In genomic region chr8:95513219-95513618, GRCm38 (mm10) we compare ENCODE assay signal across 33 mouse cellular contexts. TPM values are rescaled to one million over a fixed set of nuclear protein-coding genes. Genes with fewer than 3 reads are reported as not detected.
DNase-seq lines count a peak whose midpoint lies in the region; ATAC-seq and TF ChIP-seq lines count a peak whose summit lies in the region.
"Had no signal": no experiment of that assay in that cellular context is flagged by ENCODE, and none has a peak within 500 bp of the region (broad histone marks: within the 10 kb centered on the region; RNA-seq: fewer than 3 reads in every experiment).

No protein-coding gene starts in this region.

- H3K27ac ChIP-seq in stomach, postnatal 0 days (replicated peaks), result peak overlapping the region; percentile 58
- H3K27ac ChIP-seq: embryonic facial prominence, embryonic 10.5 days; heart, adult 2 months; heart, embryonic 13.5 days; hindbrain, embryonic 14.5 days; midbrain, embryonic 12.5 days had no signal

- TF ChIP-seq EP300 in stomach, postnatal 0 days (optimal IDR thresholded peaks at IDR 0.05), result no peak

- no peaks in the 10 kb centered on the region for H3K27me3 ChIP-seq in stomach, postnatal 0 days (ENCODE audit: control insufficient read depth, insufficient read depth, low read length)
- H3K27me3 ChIP-seq: heart, embryonic 13.5 days; midbrain, embryonic 12.5 days had no signal

- 43% methylated on average over 4 of the region's 4 CpGs for WGBS in stomach, postnatal 0 days

- peak; percentile 97 for ATAC-seq in stomach, postnatal 0 days (ENCODE audit: low FRiP score, low TSS enrichment)
- ATAC-seq: forebrain, postnatal 0 days; inflammation-experienced regulatory T-cells, adult 6 months; liver, postnatal 0 days had no signal

- DNase-seq in adrenal gland, adult 2 months, result peak; percentile 51
- no peak for DNase-seq in adrenal gland, adult 18-20 months (ENCODE audit: low spot score in 2 of 2)
- peak; percentile 30 for DNase-seq in 3134 (ENCODE audit: extremely low read depth, insufficient read length, low spot score)
- peak; percentile 35 to 37 for DNase-seq in adrenal gland, postnatal 36 days
- peak; percentile 66 for DNase-seq in stomach, postnatal 0 days (ENCODE audit: low spot score)
- no peak for DNase-seq in layer of hippocampus, postnatal 10 days (ENCODE audit: low spot score in 2 of 2)
- DNase-seq in layer of hippocampus, adult 11-12 months (ENCODE audit: low spot score), result no peak
- DNase-seq in heart, postnatal 36 days, result no peak
- DNase-seq: cerebellum, adult 11 months; cerebellum, adult 9-11 months; forebrain, postnatal 0 days; gastrocnemius, postnatal 36 days; heart, adult 2 months; heart, postnatal 14 days; kidney, adult 2 months; kidney, postnatal 14 days; layer of hippocampus, postnatal 36 days; liver, postnatal 0 days; lung, postnatal 10 days; thymus, postnatal 25 days had no signal

- no peak overlapping the region for H3K4me3 ChIP-seq in stomach, postnatal 0 days (ENCODE audit: low read depth, low read length)
- H3K4me3 ChIP-seq: embryonic facial prominence, embryonic 10.5 days; heart, adult 2 months; heart, embryonic 13.5 days; layer of hippocampus, adult 2 months; midbrain, embryonic 12.5 days had no signal

- TF ChIP-seq CTCF in stomach, postnatal 0 days (IDR thresholded peaks at IDR 0.05; ENCODE audit: low read depth), result no peak

- H3K4me1 ChIP-seq in stomach, postnatal 0 days (replicated peaks; ENCODE audit: control insufficient read depth, insufficient read depth), result no peaks in the 10 kb centered on the region
- H3K4me1 ChIP-seq: embryonic facial prominence, embryonic 10.5 days; heart, embryonic 13.5 days; midbrain, embryonic 12.5 days had no signal

- H3K36me3 ChIP-seq in stomach, postnatal 0 days (ENCODE audit: control insufficient read depth, insufficient read depth, low read length), result no peaks in the 10 kb centered on the region
- H3K36me3 ChIP-seq: embryonic facial prominence, embryonic 10.5 days; heart, embryonic 13.5 days; midbrain, embryonic 12.5 days had no signal

- no peaks in the 10 kb centered on the region for H3K9me3 ChIP-seq in stomach, postnatal 0 days (ENCODE audit: control insufficient read depth, low read length)
- H3K9me3 ChIP-seq: embryonic facial prominence, embryonic 10.5 days; heart, embryonic 13.5 days; midbrain, embryonic 12.5 days had no signal

- intact Hi-C loops in heart, postnatal 36 days (cut with DNase I), result no loop called here

- no peak overlapping the region for H3K9ac ChIP-seq in stomach, postnatal 0 days (ENCODE audit: low read length)
- H3K9ac ChIP-seq: forebrain, postnatal 0 days; heart, embryonic 13.5 days; hindbrain, embryonic 14.5 days; liver, postnatal 0 days; midbrain, embryonic 12.5 days had no signal

- H3K4me2 ChIP-seq in stomach, postnatal 0 days (replicated peaks; ENCODE audit: low read depth), result no peak overlapping the region
- H3K4me2 ChIP-seq: heart, embryonic 13.5 days; hindbrain, embryonic 14.5 days; liver, embryonic 11.5 days; midbrain, embryonic 12.5 days had no signal

RNA-seq across cellular contexts. Expression of gene Ccdc113, which starts 20.7 kb away (rescaled TPM):
- total RNA-seq in adrenal gland, adult 2 months (2021), result 1 to 10 TPM in 1 of 2 experiments, under 1 TPM in 1; 0.81 to 1.7 TPM
- polyA plus RNA-seq in adrenal gland, adult 2 months (2012; rRNA removed), result 0.10 TPM in 1 of 2 replicates, not detected in the other
- under 1 TPM; 0.54 to 0.63 TPM for total RNA-seq in adrenal gland, adult 18-20 months (2021)
- under 1 TPM in 1 of 2 experiments, not detected in 1; 0.86 TPM for total RNA-seq in adrenal gland, postnatal 36 days (2021)
- 0.42 and 0.62 TPM in 2 replicates for polyA plus RNA-seq in stomach, postnatal 0 days (2015; fragmentation: Nextera tagmentation; extraction: Ambion mirVana)
- 1 to 10 TPM; 1.1 to 2.4 TPM for total RNA-seq in layer of hippocampus, postnatal 10 days (2021)
- total RNA-seq in heart, postnatal 36 days (2021), result not detected
- total RNA-seq: gastrocnemius, adult 18-20 months; gastrocnemius, postnatal 36 days; heart, adult 2 months; heart, postnatal 14 days; megakaryocyte, adult 5-6 weeks; neutrophil, adult 5-6 weeks had no signal
- polyA plus RNA-seq: forebrain, embryonic 11.5 days; inflammation-experienced regulatory T-cells, adult 6 months; limb, embryonic 11.5 days; liver, embryonic 11.5 days; liver, postnatal 0 days; small intestine, adult 2 months had no signal

RNA-seq across cellular contexts. Expression of gene Csnk2a2, which starts 23.4 kb away (rescaled TPM):
- total RNA-seq in adrenal gland, adult 2 months (2021), result 10 to 100 TPM; 59.4 to 86.9 TPM
- 10.0 and 13.9 TPM in 2 replicates for polyA plus RNA-seq in adrenal gland, adult 2 months (2012; rRNA removed)
- 10 to 100 TPM; 70.3 to 88.4 TPM for total RNA-seq in adrenal gland, adult 18-20 months (2021)
- total RNA-seq in adrenal gland, postnatal 36 days (2021), result 10 to 100 TPM; 74.0 to 87.9 TPM
- polyA plus RNA-seq in stomach, postnatal 0 days (2015; fragmentation: Nextera tagmentation; extraction: Ambion mirVana), result 7.3 and 7.9 TPM in 2 replicates
- 10 to 100 TPM; 73.8 to 80.8 TPM for total RNA-seq in layer of hippocampus, postnatal 10 days (2021)
- 10 to 100 TPM; 32.9 to 36.3 TPM for total RNA-seq in heart, postnatal 36 days (2021)

Comparison
In these comparisons a context has a peak if more than half of its experiments do, and no peak if none do; other contexts are left out.
1. DNase-seq: peak in adrenal gland, adult 2 months (single experiment), 3134 (single experiment), adrenal gland, postnatal 36 days (2 of 2) and stomach, postnatal 0 days (single experiment); none in adrenal gland, adult 18-20 months (0 of 2), layer of hippocampus, postnatal 10 days (0 of 2), layer of hippocampus, adult 11-12 months (single experiment) and heart, postnatal 36 days (0 of 2).